Mouse (Mus musculus) ZHBTc4 (cell line): ENCODE measurements around the gene Tmem229b.
"Not testable (repeated sequence)": the region's sequence is repeated elsewhere in the genome, so short reads cannot be mapped to it uniquely, and the experiment has no call there.

Source experiments
- DNase-seq: peaks from one replicate; pipeline ENCODE4 v3.0.0-alpha.2; 2011; ENCODE audit warnings: low read depth, low spot score

The Tmem229b gene

GRCm38 (mm10) chr12:78952484-78952883, 54.9 kb downstream of the Tmem229b start:
- DNase-seq = no peak

GRCm38 (mm10) chr12:78952053-78952452, 55.4 kb downstream of the Tmem229b start:
- DNase-seq = no peak

- DNase-seq = no peak
These were observed 59.8 kb downstream of the Tmem229b start for GRCm38 (mm10) chr12:78947661-78948060.

- no peak for DNase-seq
These were observed 60.3 kb downstream of the Tmem229b start for GRCm38 (mm10) chr12:78947161-78947560.

- no peak for DNase-seq
These were observed 64.5 kb downstream of the Tmem229b start for GRCm38 (mm10) chr12:78942931-78943330.

- DNase-seq = no peak
These were observed 67.3 kb downstream of the Tmem229b start for GRCm38 (mm10) chr12:78940081-78940480.

- no peak for DNase-seq
These were observed 67.9 kb downstream of the Tmem229b start for GRCm38 (mm10) chr12:78939393-78940037.

- DNase-seq = no peak
These were observed 70.9 kb downstream of the Tmem229b start for GRCm38 (mm10) chr12:78936494-78936893.

- DNase-seq = no peak
These were observed 77.5 kb downstream of the Tmem229b start for GRCm38 (mm10) chr12:78929900-78930299.

- DNase-seq = no peak
These were observed 80.1 kb downstream of the Tmem229b start for GRCm38 (mm10) chr12:78927287-78927686.

- DNase-seq = no peak
These were observed 83.8 kb downstream of the Tmem229b start for GRCm38 (mm10) chr12:78923539-78924189.

GRCm38 (mm10) chr12:78922977-78923376, 84.5 kb downstream of the Tmem229b start:
- not testable (repeated sequence) for DNase-seq

GRCm38 (mm10) chr12:78922058-78922457, 85.4 kb downstream of the Tmem229b start:
- DNase-seq = no peak

GRCm38 (mm10) chr12:78921421-78921820, 86.0 kb downstream of the Tmem229b start:
- no peak for DNase-seq

- DNase-seq = peak; percentile 91
These were observed 88.2 kb downstream of the Tmem229b start for GRCm38 (mm10) chr12:78919079-78919712.

- peak; percentile 93 for DNase-seq
These were observed 89.0 kb downstream of the Tmem229b start for GRCm38 (mm10) chr12:78918227-78919078.

- peak; percentile 65 for DNase-seq
These were observed 91.1 kb downstream of the Tmem229b start for GRCm38 (mm10) chr12:78916278-78916677.

GRCm38 (mm10) chr12:78915561-78915960, 91.9 kb downstream of the Tmem229b start:
- DNase-seq = no peak

- no peak for DNase-seq
These were observed 93.0 kb downstream of the Tmem229b start for GRCm38 (mm10) chr12:78914458-78914857.
